Mouse (Mus musculus) MEL (cell line): ENCODE measurements around the gene Vsig10. TPM values are rescaled to one million over a fixed set of nuclear protein-coding genes. Genes with fewer than 3 reads are reported as not detected.

Source experiments
- DNase-seq: peaks from one replicate; pipeline ENCODE4 v3.0.0; 2011; ENCODE audit warnings: low read depth, low spot score
- H3K27ac ChIP-seq: 2 replicates; pipeline ENCODE4 v1.5.1; 2012; ENCODE audit warnings: low read depth, mild to moderate bottlenecking, control low read depth, low read length, moderate library complexity; ENCODE audit not compliant: control insufficient read depth
- H3K27me3 ChIP-seq, 2 experiments: fragments of 150-350 bp in 1 of 2; sonication (generic) in 1 of 2; 2 replicates each; pipeline ENCODE4 v1.6.1; 2012; ENCODE audit warnings: low read length in 2 of 2, mild to moderate bottlenecking in 2 of 2, improper control_type of control experiment in 1 of 2, moderate library complexity in 1 of 2; ENCODE audit not compliant: insufficient read depth in 2 of 2, control insufficient read depth in 1 of 2
- H3K36me3 ChIP-seq, 2 experiments: 2 replicates each; pipeline ENCODE4 v1.6.1; 2012 to 2014; ENCODE audit warnings: low read length in 2 of 2, improper control_type of control experiment in 1 of 2, inconsistent platforms in 1 of 2, mild to moderate bottlenecking in 1 of 2; ENCODE audit not compliant: insufficient read depth in 2 of 2, control insufficient read depth in 1 of 2
- H3K4me1 ChIP-seq, 2 experiments: fragments of 150-350 bp in 1 of 2; sonication (generic) in 1 of 2; 2 replicates each; pipeline ENCODE4 v1.6.1; 2012; ENCODE audit warnings: low read length in 2 of 2, improper control_type of control experiment in 1 of 2, mild to moderate bottlenecking in 1 of 2; ENCODE audit not compliant: insufficient read depth in 2 of 2, control insufficient read depth in 1 of 2
- H3K4me3 ChIP-seq, 2 experiments: fragments of 150-350 bp in 1 of 2; sonication (generic) in 1 of 2; 2 replicates each; pipeline ENCODE4 v1.5.1; 2012; ENCODE audit warnings: low read depth in 2 of 2, low read length in 2 of 2, mild to moderate bottlenecking in 2 of 2, moderate library complexity in 2 of 2, control low read depth in 1 of 2, improper control_type of control experiment in 1 of 2; ENCODE audit not compliant: control insufficient read depth in 1 of 2, insufficient read depth in 1 of 2
- H3K79me2 ChIP-seq: 2 replicates; pipeline ENCODE4 v1.6.1; 2012; ENCODE audit warnings: mild to moderate bottlenecking, low read length, moderate library complexity; ENCODE audit not compliant: control insufficient read depth, poor library complexity, insufficient read depth
- H3K9ac ChIP-seq: 2 replicates; pipeline ENCODE4 v1.6.1; 2012; ENCODE audit warnings: low read depth, mild to moderate bottlenecking, control low read depth, low read length, moderate library complexity; ENCODE audit not compliant: control insufficient read depth, poor library complexity, severe bottlenecking
- H3K9me3 ChIP-seq: fragments of 150-350 bp; sonication (generic); replicated peaks from 2 replicates; pipeline ENCODE4 v1.6.1; 2012; ENCODE audit warnings: mild to moderate bottlenecking, low read length, improper control_type of control experiment, moderate library complexity; ENCODE audit not compliant: insufficient read depth
- BHLHE40 ChIP-seq: IDR thresholded peaks from 2 replicates; pipeline ENCODE4 v1.6.1; 2012; ENCODE audit warnings: low read depth, mild to moderate bottlenecking, inconsistent platforms, low read length, improper control_type of control experiment, borderline replicate concordance
- CHD1 ChIP-seq: IDR thresholded peaks from 2 replicates; pipeline ENCODE4 v1.6.1; 2012; ENCODE audit warnings: low read depth, mild to moderate bottlenecking, inconsistent platforms, low read length, improper control_type of control experiment
- CHD2 ChIP-seq: IDR thresholded peaks from 2 replicates; pipeline ENCODE4 v1.6.1; 2011; ENCODE audit warnings: low read length, improper control_type of control experiment
- CTCF ChIP-seq, 3 experiments: IDR thresholded peaks in 2 of 3; conservative IDR thresholded peaks in 1 of 3; 2 replicates each; pipeline ENCODE4 v1.5.1; 2011 to 2012; ENCODE audit warnings: low read length in 3 of 3, low read depth in 2 of 3, mild to moderate bottlenecking in 2 of 3, improper control_type of control experiment in 1 of 3, inconsistent platforms in 1 of 3, mixed read lengths in 1 of 3, moderate library complexity in 1 of 3; ENCODE audit not compliant: control insufficient read depth in 1 of 3, insufficient read depth in 1 of 3, poor library complexity in 1 of 3, severe bottlenecking in 1 of 3
- E2F4 ChIP-seq: IDR thresholded peaks from 2 replicates; pipeline ENCODE4 v1.6.1; 2011; ENCODE audit warnings: low read depth, low read length, improper control_type of control experiment, borderline replicate concordance
- ELF1 ChIP-seq: IDR thresholded peaks from 2 replicates; pipeline ENCODE4 v1.6.1; 2014; ENCODE audit warnings: low read depth, mild to moderate bottlenecking, inconsistent platforms, low read length, improper control_type of control experiment, moderate library complexity
- EP300 ChIP-seq, 2 experiments: IDR thresholded peaks; 2 replicates each; pipeline ENCODE4 v1.6.1; 2011; ENCODE audit warnings: improper control_type of control experiment in 2 of 2, low read length in 2 of 2, low read depth in 1 of 2, mild to moderate bottlenecking in 1 of 2
- ETS1 ChIP-seq: IDR thresholded peaks from 2 replicates; pipeline ENCODE4 v1.6.1; 2012; ENCODE audit warnings: low read depth, mild to moderate bottlenecking, inconsistent platforms, low read length, improper control_type of control experiment, moderate library complexity
- GABPA ChIP-seq: IDR thresholded peaks from 2 replicates; pipeline ENCODE4 v1.6.1; 2012; ENCODE audit warnings: low read depth, mild to moderate bottlenecking, inconsistent platforms, low read length, improper control_type of control experiment, moderate library complexity
- GATA1 ChIP-seq: IDR thresholded peaks from 2 replicates; pipeline ENCODE4 v1.6.1; 2011; ENCODE audit warnings: low read depth, low read length, improper control_type of control experiment
- HCFC1 ChIP-seq: IDR thresholded peaks from 2 replicates; pipeline ENCODE4 v1.6.1; 2012; ENCODE audit warnings: low read depth, mild to moderate bottlenecking, inconsistent platforms, low read length, improper control_type of control experiment, moderate library complexity
- JUND ChIP-seq: IDR thresholded peaks from 2 replicates; pipeline ENCODE4 v1.6.1; 2011; ENCODE audit warnings: low read depth, mild to moderate bottlenecking, improper control_type of control experiment, low read length
- MAFK ChIP-seq: IDR thresholded peaks from 2 replicates; pipeline ENCODE4 v1.6.1; 2011; ENCODE audit warnings: low read depth, mild to moderate bottlenecking, low read length, improper control_type of control experiment, borderline replicate concordance
- MAZ ChIP-seq: IDR thresholded peaks from 2 replicates; pipeline ENCODE4 v1.6.1; 2012; ENCODE audit warnings: low read depth, mild to moderate bottlenecking, inconsistent platforms, low read length, improper control_type of control experiment
- MEF2A ChIP-seq: IDR thresholded peaks from 2 replicates; pipeline ENCODE4 v1.6.1; 2014; ENCODE audit warnings: low read depth, mild to moderate bottlenecking, inconsistent platforms, low read length, improper control_type of control experiment; ENCODE audit not compliant: poor library complexity, insufficient replicate concordance, severe bottlenecking; ENCODE audit errors: extremely low read depth
- MXI1 ChIP-seq: IDR thresholded peaks from 2 replicates; pipeline ENCODE4 v1.6.1; 2011; ENCODE audit warnings: mild to moderate bottlenecking, low read depth, low read length, improper control_type of control experiment
- MYB ChIP-seq: IDR thresholded peaks from 2 replicates; pipeline ENCODE4 v1.6.1; 2011; ENCODE audit warnings: mild to moderate bottlenecking, low read depth, low read length, improper control_type of control experiment
- MYC ChIP-seq: IDR thresholded peaks from 2 replicates; pipeline ENCODE4 v1.6.1; 2011; ENCODE audit warnings: low read depth, mild to moderate bottlenecking, low read length, improper control_type of control experiment, moderate library complexity
- NELFE ChIP-seq: IDR thresholded peaks from 2 replicates; pipeline ENCODE4 v1.6.1; 2011; ENCODE audit warnings: low read depth, low read length, improper control_type of control experiment
- NRF1 ChIP-seq: IDR thresholded peaks from 2 replicates; pipeline ENCODE4 v1.6.1; 2014; ENCODE audit warnings: low read depth, mild to moderate bottlenecking, inconsistent platforms, low read length, improper control_type of control experiment, moderate library complexity; ENCODE audit not compliant: poor library complexity, insufficient read depth, severe bottlenecking
- POLR2AphosphoS2 ChIP-seq: IDR thresholded peaks from 2 replicates; pipeline ENCODE4 v1.6.1; 2011; ENCODE audit warnings: low read length, improper control_type of control experiment
- POLR2AphosphoS5 ChIP-seq: IDR thresholded peaks from 2 replicates; pipeline ENCODE4 v1.6.1; 2012; ENCODE audit warnings: low read depth, borderline replicate concordance, mild to moderate bottlenecking, inconsistent platforms, low read length, moderate library complexity, mixed read lengths
- RCOR1 ChIP-seq: IDR thresholded peaks from 2 replicates; pipeline ENCODE4 v1.6.1; 2012; ENCODE audit warnings: low read depth, mild to moderate bottlenecking, inconsistent platforms, low read length, improper control_type of control experiment
- SIN3A ChIP-seq: IDR thresholded peaks from 2 replicates; pipeline ENCODE4 v1.6.1; 2012; ENCODE audit warnings: low read length, improper control_type of control experiment, inconsistent platforms
- SMC3 ChIP-seq: IDR thresholded peaks from 2 replicates; pipeline ENCODE4 v1.6.1; 2011; ENCODE audit warnings: low read depth, low read length, improper control_type of control experiment
- TAL1 ChIP-seq: IDR thresholded peaks from 2 replicates; pipeline ENCODE4 v1.6.1; 2012; ENCODE audit warnings: mild to moderate bottlenecking, inconsistent platforms, low read length, moderate library complexity, mixed read lengths
- TBP ChIP-seq: IDR thresholded peaks from 2 replicates; pipeline ENCODE4 v1.8.0; 2011; ENCODE audit warnings: low read depth, low read length, improper control_type of control experiment
- UBTF ChIP-seq: IDR thresholded peaks from 2 replicates; pipeline ENCODE4 v1.6.1; 2012; ENCODE audit warnings: low read depth, mild to moderate bottlenecking, inconsistent platforms, low read length, improper control_type of control experiment, moderate library complexity, borderline replicate concordance; ENCODE audit not compliant: insufficient read depth
- USF1 ChIP-seq: IDR thresholded peaks from 2 replicates; pipeline ENCODE4 v1.6.1; 2014; ENCODE audit warnings: low read depth, mild to moderate bottlenecking, inconsistent platforms, low read length, improper control_type of control experiment, moderate library complexity
- USF2 ChIP-seq, 2 experiments: IDR thresholded peaks; 2 replicates each; pipeline ENCODE4 v1.6.1; 2011 to 2012; ENCODE audit warnings: improper control_type of control experiment in 2 of 2, low read length in 2 of 2, borderline replicate concordance in 1 of 2, inconsistent platforms in 1 of 2, low read depth in 1 of 2, mild to moderate bottlenecking in 1 of 2; ENCODE audit not compliant: insufficient read depth in 1 of 2
- ZKSCAN1 ChIP-seq: IDR thresholded peaks from 2 replicates; pipeline ENCODE4 v1.6.1; 2012; ENCODE audit warnings: low read depth, mild to moderate bottlenecking, inconsistent platforms, low read length, improper control_type of control experiment, moderate library complexity
- ZMIZ1 ChIP-seq: IDR thresholded peaks from 2 replicates; pipeline ENCODE4 v1.6.1; 2012; ENCODE audit warnings: low read depth, mild to moderate bottlenecking, inconsistent platforms, low read length, improper control_type of control experiment, moderate library complexity
- ZNF384 ChIP-seq: IDR thresholded peaks from 2 replicates; pipeline ENCODE4 v1.6.1; 2012; ENCODE audit warnings: low read depth, mild to moderate bottlenecking, inconsistent platforms, low read length, improper control_type of control experiment
- polyA plus RNA-seq, 2 experiments: library from polyadenylated mRNA; stranded (reverse) in 1 of 2; unstranded in 1 of 2; fragments of >175 nt in 1 of 2; fragments of >200 nt in 1 of 2; gene quantifications; 2 replicates each; pipeline versions ENCODE4 v1.2.1 to v1.2.4; 2012; ENCODE audit warnings: low replicate concordance in 2 of 2, low read depth in 1 of 2; ENCODE audit not compliant: insufficient read length in 2 of 2, insufficient read depth in 1 of 2, missing spikeins in 1 of 2
- total RNA-seq: library from RNA; depleted of rRNA; stranded (reverse); fragments of 300-350 nt; gene quantifications from 2 replicates; pipeline ENCODE4 v1.2.3, GENCODE M21; 2012

Gene Vsig10
- total and polyA plus RNA-seq, 3 experiments: 5.3 to 8.9 TPM; not detected in 1

GRCm38 (mm10) chr5:117337999-117338398 lies 19.1 kb downstream of the Vsig10 start (continued):
- TF ChIP-seq UBTF (no peak), POLR2AphosphoS2 (no peak), MYC (peak; percentile 51; the same call in 1 of the 2 replicates), NELFE (0 out of 2 replicates have a peak, but pooled peaks have one; percentile 13), CHD1 (no peak), POLR2AphosphoS5 (no peak), ZMIZ1 (0 out of 2 replicates have a peak, but pooled peaks have one; percentile 33), ELF1 (no peak), ETS1 (peak; percentile 42; the same call in 1 of the 2 replicates), SIN3A (peak; percentile 28; the same call in 1 of the 2 replicates), CTCF (IDR thresholded peaks at IDR 0.05 in 2 of 3, conservative IDR thresholded peaks at IDR 0.05 in 1 of 3; ENCODE audit: control insufficient read depth in 1 of 3, insufficient read depth in 1 of 3, low read depth in 2 of 3, low read length in 3 of 3, poor library complexity in 1 of 3, severe bottlenecking in 1 of 3) (no peak), JUND (no peak), ZKSCAN1 (no peak), MEF2A (no peak)

- Histone ChIP-seq H3K27ac (peak overlapping the region; percentile 75), H3K9ac (peak overlapping the region; percentile 66), H3K79me2 (no peaks in the 10 kb centered on the region), H3K36me3 (no peaks in the 10 kb centered on the region; a peak in 1 of 4 replicates), H3K9me3 (no peaks in the 10 kb centered on the region), H3K27me3 (no peaks in the 10 kb centered on the region), H3K4me1 (peaks cover 2 to 11% of the 10 kb centered on the region in 2 experiments), H3K4me3 (peak overlapping the region; percentile 44 to 47)
- DNase-seq: peak; percentile 75
- peak; percentile 74 to 81; a peak in 3 of 4 replicates for TF ChIP-seq EP300 (IDR thresholded peaks at IDR 0.05; ENCODE audit: low read depth in 1 of 2, low read length in 2 of 2)
- TF ChIP-seq NRF1: no peak
- TF ChIP-seq RCOR1: peak; percentile 67
- no peak for TF ChIP-seq GABPA
- peak; percentile 58 for TF ChIP-seq TAL1
- TF ChIP-seq SMC3: no peak
- TF ChIP-seq BHLHE40: no peak; the same call in 1 of the 2 replicates
- TF ChIP-seq USF2 (IDR thresholded peaks at IDR 0.05; ENCODE audit: borderline replicate concordance in 1 of 2, insufficient read depth in 1 of 2, low read depth in 1 of 2, low read length in 2 of 2): no peak
- no peak for TF ChIP-seq MAFK
- TF ChIP-seq USF1: no peak
- peak; percentile 61; the same call in 1 of the 2 replicates for TF ChIP-seq SIN3A
- TF ChIP-seq GATA1: peak; percentile 82
- TF ChIP-seq ZNF384: no peak
- no peak for TF ChIP-seq MAZ
- no peak for TF ChIP-seq UBTF
- 0 out of 2 replicates have a peak, but pooled peaks have one; percentile 11 for TF ChIP-seq MXI1
- TF ChIP-seq MYB: no peak
- TF ChIP-seq JUND: no peak
- TF ChIP-seq CTCF (IDR thresholded peaks at IDR 0.05 in 2 of 3, conservative IDR thresholded peaks at IDR 0.05 in 1 of 3; ENCODE audit: control insufficient read depth in 1 of 3, insufficient read depth in 1 of 3, low read depth in 2 of 3, low read length in 3 of 3, poor library complexity in 1 of 3, severe bottlenecking in 1 of 3): no peak
- TF ChIP-seq HCFC1: 0 out of 2 replicates have a peak, but pooled peaks have one; percentile 32
- TF ChIP-seq E2F4: no peak
- TF ChIP-seq CHD2: no peak
- TF ChIP-seq POLR2AphosphoS5: no peak
- TF ChIP-seq NELFE: no peak
- TF ChIP-seq TBP: peak; percentile 48; the same call in 1 of the 2 replicates
Measured at GRCm38 (mm10) chr5:117338503-117338902, 19.6 kb downstream of the Vsig10 start.
